Mouse (Mus musculus): ENCODE data around the gene Got2. TPM values are rescaled to one million over a fixed set of nuclear protein-coding genes. Genes with fewer than 3 reads are reported as not detected.
"Not testable (repeated sequence)": the region's sequence is repeated elsewhere in the genome, so short reads cannot be mapped to it uniquely, and the experiment has no call there.

Got2 gene
- polyA plus RNA-seq, 1 experiment from 2014 or later = 236 TPM

DNA sequence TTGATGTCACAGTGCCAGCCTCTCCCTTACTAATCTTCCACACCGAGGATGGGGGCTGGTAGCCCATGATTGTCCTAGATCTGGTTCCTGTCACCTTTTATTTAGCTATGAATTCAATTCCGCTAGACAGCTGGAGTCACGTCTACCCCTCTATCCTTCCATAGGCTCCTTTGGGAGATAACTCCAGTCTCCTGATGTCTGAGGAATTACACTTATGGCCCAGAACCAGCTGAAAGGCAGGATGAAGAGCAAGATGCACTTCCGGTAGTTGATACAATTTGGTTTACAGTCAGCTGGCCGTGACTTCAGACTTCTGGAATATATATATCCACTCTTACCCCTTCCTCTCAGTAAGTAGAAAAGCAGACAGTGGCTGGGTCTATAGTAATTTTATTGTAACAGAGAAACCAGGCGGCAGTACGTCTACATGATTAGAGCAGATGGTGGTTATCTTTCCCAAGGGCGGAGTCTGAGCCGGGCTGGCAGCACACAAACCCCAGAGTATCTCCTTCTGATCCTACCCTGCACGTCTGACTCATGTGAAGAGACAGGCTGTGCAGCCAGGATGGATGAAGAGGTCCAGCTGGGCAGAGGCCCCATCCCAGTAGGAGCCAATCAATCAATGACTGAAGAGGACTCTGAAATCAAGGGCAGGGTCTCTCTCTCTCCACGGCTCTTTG, 24.4 kb downstream of the Got2 start:
- WGBS = 67% methylated on average over 11 of the region's 11 CpGs

DNA sequence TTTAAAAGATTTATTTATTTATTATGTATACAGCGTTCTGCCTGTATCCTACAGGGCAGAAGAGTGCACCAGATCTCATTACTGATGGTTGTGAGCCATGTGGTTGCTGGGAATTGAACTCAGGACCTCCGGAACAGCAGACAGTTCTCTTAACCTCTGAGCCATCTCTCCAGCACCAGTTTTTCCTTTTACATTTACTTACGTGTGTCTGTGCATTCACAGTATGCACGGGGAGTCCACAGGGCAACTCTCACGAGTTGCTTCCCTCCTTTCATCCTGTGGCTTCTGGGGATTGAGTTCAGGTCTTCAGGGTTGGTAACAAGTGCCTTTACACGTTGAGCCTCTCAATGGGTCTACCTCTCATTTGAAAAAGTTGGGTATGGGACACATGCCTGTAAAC, 34.2 kb downstream of the Got2 start:
- Histone ChIP-seq H3K4me3 (replicated peaks) (no peak overlapping the region), H3K4me2 (replicated peaks) (no peak overlapping the region), H3K27ac (no peak overlapping the region), H3K9ac (no peak overlapping the region), H3K36me3 (no peaks in the 10 kb centered on the region), H3K9me3 (no peaks in the 10 kb centered on the region), H3K4me1 (replicated peaks) (peaks cover 9% of the 10 kb centered on the region), H3K27me3 (replicated peaks) (no peaks in the 10 kb centered on the region)
- WGBS = 87% methylated on average over 6 of the region's 6 CpGs
- ATAC-seq = no peak

More for the DNA sequence above, 24.4 kb downstream of the Got2 start:
- not testable (repeated sequence) for H3K4me1 ChIP-seq (replicated peaks); H3K4me2 ChIP-seq (replicated peaks); H3K27me3 ChIP-seq (replicated peaks); H3K9ac ChIP-seq; H3K4me3 ChIP-seq (replicated peaks); H3K9me3 ChIP-seq; H3K27ac ChIP-seq
- H3K36me3 ChIP-seq = peaks cover 14% of the 10 kb centered on the region
- peak; percentile 39; the same call in 1 of the 2 replicates for ATAC-seq

DNA sequence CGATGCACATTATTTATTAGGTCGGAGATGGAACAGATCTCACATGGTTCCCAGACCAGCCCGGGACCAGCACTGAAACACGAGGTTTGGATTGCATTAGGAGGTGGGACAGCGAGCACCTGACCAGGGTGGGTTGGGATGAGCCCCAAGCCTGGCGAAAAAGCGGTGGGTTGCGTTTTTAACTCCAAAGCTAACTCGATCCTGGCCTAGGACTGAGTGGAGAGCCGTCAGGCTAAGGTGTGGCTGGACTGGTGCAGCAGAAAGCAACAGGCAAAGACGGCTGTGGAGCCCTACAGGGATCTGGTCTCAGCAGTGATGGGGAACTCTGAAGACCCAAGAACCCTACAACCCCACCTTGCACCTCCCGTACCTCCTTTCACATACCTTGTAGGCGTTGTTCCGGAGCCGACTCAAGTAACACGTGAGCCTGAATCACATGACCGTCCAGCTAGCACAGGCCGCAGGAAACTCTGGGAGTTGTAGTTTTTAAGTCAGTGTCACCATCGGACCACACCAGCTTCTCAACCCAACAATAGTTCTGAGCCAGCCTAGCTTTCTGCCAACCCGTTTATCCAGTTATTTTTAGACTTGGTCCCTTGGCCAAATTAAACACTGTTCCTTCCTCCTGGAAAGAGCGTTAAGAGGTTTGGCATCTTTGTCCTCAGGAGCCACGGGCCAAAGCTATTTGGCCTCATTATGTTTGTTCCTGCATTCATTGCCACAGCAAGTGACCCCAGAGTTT, 35.1 kb downstream of the Got2 start, which contains the start of gene Slc38a7:
TSS of gene Slc38a7 (minus strand) at position 438 of the 742 bp plus-strand sequence.
- peaks cover 9% of the 10 kb centered on the region for H3K4me1 ChIP-seq (replicated peaks)
- H3K4me3 ChIP-seq (replicated peaks) = peak within 1 kb of the TSS; percentile 61
- peaks cover 2% of the 10 kb centered on the region; the same call in 1 of the 2 replicates for H3K36me3 ChIP-seq
- H3K27ac ChIP-seq = 0 out of 2 replicates have a peak within 1 kb of the TSS, but pooled peaks have one; percentile 34
- ATAC-seq = peak; percentile 95
- no peaks in the 10 kb centered on the region for H3K9me3 ChIP-seq
- H3K27me3 ChIP-seq (replicated peaks) = no peaks in the 10 kb centered on the region
- H3K4me2 ChIP-seq (replicated peaks) = peak within 1 kb of the TSS; percentile 75
- peak within 1 kb of the TSS; percentile 63 for H3K9ac ChIP-seq
- 15% methylated on average over 22 of the region's 22 CpGs for WGBS

DNA sequence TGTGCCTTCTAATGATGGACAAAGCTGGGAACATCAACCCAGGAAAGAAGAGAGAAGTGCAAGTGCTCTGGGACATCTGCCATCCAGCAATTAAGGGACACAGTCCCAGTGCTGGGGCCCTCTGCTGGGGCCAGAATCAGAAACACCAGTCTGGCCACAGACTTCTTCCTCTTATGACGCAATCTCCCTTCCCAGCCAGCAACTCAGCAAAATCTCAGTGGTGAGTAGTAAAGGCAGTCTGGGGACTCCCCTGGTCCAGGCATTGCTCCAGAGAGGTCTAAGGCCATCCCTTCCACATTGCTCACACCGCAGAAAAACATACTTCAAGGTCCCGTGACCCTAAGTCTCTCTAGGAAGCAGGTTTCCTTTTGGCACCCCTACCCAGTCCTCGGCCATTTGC, 36.1 kb downstream of the Got2 start:
- no peaks in the 10 kb centered on the region for H3K9me3 ChIP-seq
- WGBS = 48% methylated on average over 4 of the region's 4 CpGs
- H3K4me1 ChIP-seq (replicated peaks) = peaks cover 9% of the 10 kb centered on the region
- ATAC-seq = peak; percentile 75
- H3K4me2 ChIP-seq (replicated peaks) = peak overlapping the region; percentile 75
- 0 out of 2 replicates have a peak overlapping the region, but pooled peaks have one; percentile 63 for H3K9ac ChIP-seq
- H3K27ac ChIP-seq = 0 out of 2 replicates have a peak overlapping the region, but pooled peaks have one; percentile 34
- H3K27me3 ChIP-seq (replicated peaks) = no peaks in the 10 kb centered on the region
- peak overlapping the region; percentile 61 for H3K4me3 ChIP-seq (replicated peaks)
- peaks cover 4% of the 10 kb centered on the region; the same call in 1 of the 2 replicates for H3K36me3 ChIP-seq

DNA sequence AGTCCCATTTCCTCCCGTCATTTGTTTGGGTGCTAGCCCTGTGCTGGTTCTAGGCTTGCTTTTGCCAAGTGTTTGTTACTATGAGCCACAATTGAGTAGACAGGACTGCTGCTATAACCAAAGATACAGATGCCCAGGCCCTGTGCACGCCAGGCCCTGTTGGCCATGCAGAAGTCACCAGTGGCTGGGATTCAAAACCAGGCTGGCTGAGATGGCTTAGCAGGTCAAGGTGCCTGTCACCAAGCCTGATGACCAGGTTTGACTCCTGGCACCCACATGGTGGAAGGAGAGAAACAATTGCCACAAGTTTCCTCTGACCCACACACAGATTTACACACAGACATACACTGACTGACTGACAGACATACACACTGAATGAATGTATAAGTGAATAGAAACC, 38.0 kb downstream of the Got2 start:
- no peak overlapping the region for H3K4me3 ChIP-seq (replicated peaks)
- H3K27me3 ChIP-seq (replicated peaks) = no peaks in the 10 kb centered on the region
- H3K27ac ChIP-seq = no peak overlapping the region
- H3K4me2 ChIP-seq (replicated peaks) = no peak overlapping the region
- no peaks in the 10 kb centered on the region for H3K9me3 ChIP-seq
- ATAC-seq = no peak
- no peak overlapping the region for H3K9ac ChIP-seq
- peaks cover 4% of the 10 kb centered on the region; the same call in 1 of the 2 replicates for H3K36me3 ChIP-seq
- WGBS = 83% methylated on average over 2 of the region's 2 CpGs
- peaks cover 9% of the 10 kb centered on the region for H3K4me1 ChIP-seq (replicated peaks)

DNA sequence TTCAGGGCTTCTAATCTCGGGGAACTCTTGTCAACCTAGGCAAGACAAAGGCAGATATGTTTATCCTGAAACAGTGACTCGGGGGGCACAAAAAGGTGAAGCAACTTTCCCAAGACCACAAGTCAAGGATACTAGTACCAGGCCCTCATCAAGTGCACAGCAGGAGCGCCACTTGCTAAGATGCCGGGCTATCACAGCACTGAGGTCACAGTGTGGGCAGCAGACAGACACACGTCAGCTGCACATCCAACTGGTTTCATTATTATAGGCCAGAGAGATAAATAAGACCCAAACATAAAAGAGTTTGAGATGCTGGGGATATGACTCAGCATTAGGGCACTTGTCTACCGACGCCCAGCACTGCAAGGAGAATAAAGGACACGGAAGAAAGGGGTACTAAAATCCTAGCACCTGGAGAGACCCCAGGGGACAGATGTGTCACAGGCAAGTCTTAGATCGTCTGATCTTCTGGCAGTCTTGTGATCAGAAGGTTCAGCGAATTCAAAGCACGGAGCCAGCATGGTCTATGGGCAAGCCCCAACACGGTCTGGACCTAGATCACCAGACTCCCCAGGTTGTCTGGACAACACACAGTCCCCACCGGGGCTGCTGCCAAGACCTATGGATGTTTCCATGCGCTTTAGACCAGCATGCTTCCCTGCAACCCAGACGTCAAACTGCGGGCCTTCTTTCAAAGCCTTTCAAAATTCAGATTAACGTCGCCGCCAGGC, 39.4 kb downstream of the Got2 start:
- H3K4me2 ChIP-seq (replicated peaks) = no peak overlapping the region
- no peak overlapping the region for H3K27ac ChIP-seq
- H3K27me3 ChIP-seq (replicated peaks) = no peaks in the 10 kb centered on the region
- ATAC-seq = no peak
- no peak overlapping the region for H3K9ac ChIP-seq
- peaks cover 9% of the 10 kb centered on the region for H3K4me1 ChIP-seq (replicated peaks)
- WGBS = 93% methylated on average over 19 of the region's 19 CpGs
- H3K4me3 ChIP-seq (replicated peaks) = no peak overlapping the region
- peaks cover 4% of the 10 kb centered on the region; the same call in 1 of the 2 replicates for H3K36me3 ChIP-seq
- H3K9me3 ChIP-seq = no peaks in the 10 kb centered on the region

DNA sequence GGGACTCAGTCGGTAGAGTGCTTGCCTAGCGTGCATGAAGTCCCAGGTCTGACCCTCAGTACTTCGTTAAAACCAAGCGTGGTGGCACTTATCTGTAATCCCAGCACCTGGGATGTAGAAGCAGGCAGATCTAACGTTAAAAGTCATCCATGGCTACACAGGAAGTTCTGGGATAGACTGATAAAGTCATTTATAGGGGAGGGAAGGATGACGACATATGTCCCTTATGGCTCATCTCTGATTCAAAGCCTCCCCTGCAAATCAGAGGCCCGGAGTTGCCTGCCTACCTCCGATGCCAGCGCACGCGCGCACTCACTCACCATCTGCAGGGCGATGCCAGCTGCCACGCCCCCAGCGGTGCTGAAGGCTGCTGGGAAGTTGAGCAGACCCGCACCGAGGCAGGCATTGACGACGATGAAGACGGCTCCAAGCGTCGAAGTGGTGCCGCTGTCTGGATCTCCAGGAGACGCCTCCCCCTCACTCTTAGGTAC, 40.2 kb downstream of the Got2 start:
- Histone ChIP-seq H3K4me1 (replicated peaks) (peaks cover 9% of the 10 kb centered on the region), H3K4me2 (replicated peaks) (no peak overlapping the region), H3K36me3 (peaks cover 4% of the 10 kb centered on the region; the same call in 1 of the 2 replicates), H3K27ac (no peak overlapping the region), H3K27me3 (replicated peaks) (no peaks in the 10 kb centered on the region), H3K9ac (no peak overlapping the region), H3K9me3 (no peaks in the 10 kb centered on the region), H3K4me3 (replicated peaks) (no peak overlapping the region)
- ATAC-seq = no peak
- WGBS = 84% methylated on average over 24 of the region's 24 CpGs

DNA sequence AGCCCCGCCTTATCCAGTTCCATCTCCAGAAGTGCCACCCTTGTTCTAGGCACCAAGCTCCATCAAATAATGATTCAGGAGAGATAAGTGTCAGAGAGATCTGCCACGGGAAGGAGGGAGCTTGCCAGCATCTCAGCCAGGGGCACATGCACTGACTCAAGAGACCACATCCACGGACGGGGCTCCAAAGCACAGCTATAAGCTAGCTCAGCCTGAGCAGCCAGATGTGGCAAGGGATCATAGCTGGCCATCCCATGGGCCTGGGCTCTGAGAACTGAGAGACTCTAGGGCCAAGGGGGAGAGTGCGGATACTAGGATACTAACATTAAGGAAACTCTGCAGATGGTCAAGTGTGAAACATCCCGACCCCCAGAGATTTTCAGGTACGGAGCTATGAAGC, 43.3 kb downstream of the Got2 start:
- ATAC-seq = no peak
- WGBS = 85% methylated on average over 7 of the region's 7 CpGs
- Histone ChIP-seq H3K27me3 (replicated peaks) (no peaks in the 10 kb centered on the region), H3K4me1 (replicated peaks) (no peaks in the 10 kb centered on the region), H3K9ac (no peak overlapping the region), H3K4me2 (replicated peaks) (no peak overlapping the region), H3K36me3 (peaks cover 7% of the 10 kb centered on the region; the same call in 1 of the 2 replicates), H3K9me3 (no peaks in the 10 kb centered on the region), H3K4me3 (replicated peaks) (no peak overlapping the region), H3K27ac (no peak overlapping the region)

DNA sequence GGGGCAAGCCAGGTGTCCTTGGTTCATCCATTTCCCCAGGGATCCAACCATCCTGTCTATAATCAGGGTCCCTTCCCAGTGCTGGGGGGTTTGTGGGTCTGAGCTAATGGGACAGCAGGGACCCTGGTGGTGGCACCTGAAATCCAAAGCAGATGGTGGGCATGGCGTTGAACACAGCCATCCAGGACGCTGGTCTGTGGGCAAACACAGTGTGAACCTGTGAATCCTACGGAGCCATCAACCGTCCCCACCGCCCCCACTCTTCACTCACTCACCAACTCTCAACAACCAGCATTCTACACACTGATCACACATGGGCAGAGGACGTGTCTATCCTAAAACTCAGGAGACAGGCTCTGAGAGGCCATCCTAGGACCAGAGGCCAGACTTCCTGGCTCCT, 44.4 kb downstream of the Got2 start:
- Histone ChIP-seq H3K4me1 (replicated peaks) (no peaks in the 10 kb centered on the region), H3K9ac (no peak overlapping the region), H3K9me3 (no peaks in the 10 kb centered on the region), H3K36me3 (peaks cover 7% of the 10 kb centered on the region; the same call in 1 of the 2 replicates), H3K4me3 (replicated peaks) (no peak overlapping the region), H3K4me2 (replicated peaks) (no peak overlapping the region), H3K27ac (no peak overlapping the region), H3K27me3 (replicated peaks) (no peaks in the 10 kb centered on the region)
- no peak for ATAC-seq
- 93% methylated on average over 6 of the region's 6 CpGs for WGBS

DNA sequence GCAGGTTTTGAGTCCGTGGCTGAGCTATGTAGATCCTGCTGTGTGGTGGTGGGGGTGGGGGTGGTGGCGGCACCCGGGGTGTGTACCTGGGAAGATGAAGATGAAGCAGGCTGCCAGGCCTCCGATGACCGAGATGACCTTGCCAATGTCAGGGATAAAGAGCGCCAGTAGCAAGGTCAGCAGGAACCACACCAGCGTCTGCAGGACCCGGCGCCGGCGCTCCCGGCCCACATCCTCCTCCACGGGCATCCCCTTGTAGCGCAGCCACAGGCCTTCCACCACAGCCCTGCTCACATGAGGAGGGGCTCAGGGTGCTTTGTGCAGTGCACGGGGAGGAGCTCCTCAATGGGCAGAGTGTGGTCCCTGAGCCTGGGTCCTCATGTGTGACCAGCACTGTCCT, 46.9 kb downstream of the Got2 start:
- WGBS = 89% methylated on average over 15 of the region's 15 CpGs
- Histone ChIP-seq H3K4me2 (replicated peaks) (no peak overlapping the region), H3K4me1 (replicated peaks) (no peaks in the 10 kb centered on the region), H3K9me3 (no peaks in the 10 kb centered on the region), H3K36me3 (0 out of 2 replicates have a peak, but pooled peaks cover 3% of the 10 kb centered on the region), H3K27ac (no peak overlapping the region), H3K4me3 (replicated peaks) (no peak overlapping the region), H3K9ac (no peak overlapping the region), H3K27me3 (replicated peaks) (no peaks in the 10 kb centered on the region)
- no peak for ATAC-seq

DNA sequence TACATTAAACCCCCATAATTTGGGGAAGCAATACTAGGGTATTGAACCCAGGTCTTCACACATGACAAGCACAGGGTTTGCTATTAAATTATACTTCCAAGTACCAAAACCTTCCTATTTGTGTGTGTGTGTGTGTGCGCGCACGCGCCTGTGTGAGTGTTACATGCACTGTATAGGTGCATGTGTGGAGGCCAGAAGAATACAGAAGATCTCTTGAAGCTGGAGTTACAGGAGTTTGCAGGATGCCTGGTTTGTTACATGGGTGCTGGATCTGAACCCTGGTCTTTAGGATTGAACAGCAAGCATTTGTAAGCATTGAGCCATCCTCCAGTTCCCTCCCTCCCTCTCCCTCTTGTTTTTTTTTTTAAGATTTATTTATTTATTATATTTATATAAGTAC, 49.1 kb downstream of the Got2 start:
- Histone ChIP-seq H3K4me2 (replicated peaks) (no peak overlapping the region), H3K4me3 (replicated peaks) (no peak overlapping the region), H3K27ac (no peak overlapping the region), H3K9ac (no peak overlapping the region), H3K36me3 (0 out of 2 replicates have a peak, but pooled peaks cover 3% of the 10 kb centered on the region), H3K27me3 (replicated peaks) (no peaks in the 10 kb centered on the region), H3K9me3 (no peaks in the 10 kb centered on the region), H3K4me1 (replicated peaks) (no peaks in the 10 kb centered on the region)
- ATAC-seq = no peak
- WGBS = 98% methylated on average over 4 of the region's 4 CpGs

DNA sequence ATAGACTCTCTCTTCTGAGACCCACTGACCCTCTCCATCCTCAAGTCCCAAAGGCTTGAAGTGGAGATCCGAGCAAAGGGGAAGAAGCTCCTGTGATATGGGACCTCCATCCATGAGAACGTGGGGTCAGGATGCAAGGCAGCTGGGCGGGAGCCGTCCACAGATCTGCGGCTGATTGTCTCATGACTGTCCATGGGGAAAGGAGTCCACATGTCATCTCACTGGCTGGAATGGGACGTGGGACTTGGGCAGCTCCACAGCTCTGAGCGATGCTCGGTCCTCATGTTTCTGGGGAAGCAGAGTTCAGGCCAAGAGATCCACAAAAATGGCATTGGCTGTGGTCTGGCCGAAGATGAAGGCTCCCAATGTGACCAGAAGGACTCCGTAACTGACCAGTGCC, 51.1 kb downstream of the Got2 start:
- Histone ChIP-seq H3K9ac (no peak overlapping the region), H3K27me3 (replicated peaks) (no peaks in the 10 kb centered on the region), H3K4me2 (replicated peaks) (no peak overlapping the region), H3K4me1 (replicated peaks) (peaks cover 7% of the 10 kb centered on the region), H3K27ac (no peak overlapping the region), H3K9me3 (no peaks in the 10 kb centered on the region), H3K36me3 (0 out of 2 replicates have a peak, but pooled peaks cover 3% of the 10 kb centered on the region), H3K4me3 (replicated peaks) (no peak overlapping the region)
- ATAC-seq = no peak
- 94% methylated on average over 10 of the region's 10 CpGs for WGBS
